Mouse (Mus musculus): ENCODE data around the gene Syngr2. TPM values are rescaled to one million over a fixed set of nuclear protein-coding genes. Genes with fewer than 3 reads are reported as not detected.

Gene Syngr2
- polyA plus RNA-seq, 1 experiment from 2014 or later = 78.7 TPM

- H3K9me3 ChIP-seq (replicated peaks; ENCODE audit: control insufficient read depth, low read length) = no peaks in the 10 kb centered on the region
- no peak overlapping the region for H3K9ac ChIP-seq (ENCODE audit: low read depth, low read length)
- H3K4me2 ChIP-seq = no peak overlapping the region
- H3K36me3 ChIP-seq (ENCODE audit: control insufficient read depth, insufficient read depth, low read length) = peaks cover 24% of the 10 kb centered on the region
- H3K27me3 ChIP-seq (ENCODE audit: control insufficient read depth, insufficient read depth, low read length) = no peaks in the 10 kb centered on the region
- 84% methylated on average over 20 of the region's 20 CpGs for WGBS (ENCODE audit: insufficient replicate concordance)
- no peak for ATAC-seq (replicated peaks; ENCODE audit: insufficient number of reproducible peaks, low FRiP score, low TSS enrichment)
- peaks cover 5% of the 10 kb centered on the region; the same call in 1 of the 2 replicates for H3K4me1 ChIP-seq (ENCODE audit: control insufficient read depth, insufficient read depth, low read length)
- no peak overlapping the region for H3K27ac ChIP-seq (ENCODE audit: low read depth, low read length)
- H3K4me3 ChIP-seq (ENCODE audit: low read depth, low read length) = no peak overlapping the region
Observed at GRCm38 (mm10) chr11:117768725-117769682, 40.5 kb upstream of the Syngr2 start.

DNA sequence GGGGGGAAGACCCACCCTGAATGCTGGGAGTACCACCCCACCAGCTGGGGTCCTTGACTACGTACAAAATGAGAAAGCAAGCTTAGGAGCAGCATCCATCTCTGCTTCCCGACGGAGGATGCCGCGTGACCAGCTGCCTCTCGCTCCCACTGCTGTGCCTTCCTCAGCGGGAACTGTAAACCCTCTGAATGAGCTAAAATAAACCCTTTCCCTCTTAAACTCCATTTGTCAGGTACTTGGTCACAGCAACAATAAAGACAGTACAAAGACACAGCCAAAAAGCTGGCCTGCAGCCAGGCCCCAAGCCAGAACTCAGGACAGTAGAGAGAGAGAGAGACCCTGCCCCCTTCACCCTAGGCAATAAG is 39.8 kb upstream of the Syngr2 start:
- 90% methylated on average over 7 of the region's 7 CpGs for WGBS (ENCODE audit: insufficient replicate concordance)
- no peak overlapping the region for H3K27ac ChIP-seq (ENCODE audit: low read depth, low read length)
- no peak overlapping the region for H3K9ac ChIP-seq (ENCODE audit: low read depth, low read length)
- peaks cover 23% of the 10 kb centered on the region for H3K36me3 ChIP-seq (ENCODE audit: control insufficient read depth, insufficient read depth, low read length)
- no peak overlapping the region for H3K4me2 ChIP-seq
- ATAC-seq (replicated peaks; ENCODE audit: insufficient number of reproducible peaks, low FRiP score, low TSS enrichment) = no peak
- H3K4me3 ChIP-seq (ENCODE audit: low read depth, low read length) = no peak overlapping the region
- no peaks in the 10 kb centered on the region for H3K27me3 ChIP-seq (ENCODE audit: control insufficient read depth, insufficient read depth, low read length)
- peaks cover 5% of the 10 kb centered on the region; the same call in 1 of the 2 replicates for H3K4me1 ChIP-seq (ENCODE audit: control insufficient read depth, insufficient read depth, low read length)
- H3K9me3 ChIP-seq (replicated peaks; ENCODE audit: control insufficient read depth, low read length) = no peaks in the 10 kb centered on the region

GRCm38 (mm10) chr11:117770407-117770806 is 39.1 kb upstream of the Syngr2 start:
- 91% methylated on average over 10 of the region's 10 CpGs for WGBS (ENCODE audit: insufficient replicate concordance)
- peaks cover 19% of the 10 kb centered on the region for H3K36me3 ChIP-seq (ENCODE audit: control insufficient read depth, insufficient read depth, low read length)
- H3K4me2 ChIP-seq = no peak overlapping the region
- H3K27ac ChIP-seq (ENCODE audit: low read depth, low read length) = no peak overlapping the region
- no peaks in the 10 kb centered on the region for H3K9me3 ChIP-seq (replicated peaks; ENCODE audit: control insufficient read depth, low read length)
- H3K4me1 ChIP-seq (ENCODE audit: control insufficient read depth, insufficient read depth, low read length) = peaks cover 5% of the 10 kb centered on the region; the same call in 1 of the 2 replicates
- ATAC-seq (replicated peaks; ENCODE audit: insufficient number of reproducible peaks, low FRiP score, low TSS enrichment) = no peak
- H3K27me3 ChIP-seq (ENCODE audit: control insufficient read depth, insufficient read depth, low read length) = no peaks in the 10 kb centered on the region
- H3K9ac ChIP-seq (ENCODE audit: low read depth, low read length) = no peak overlapping the region
- H3K4me3 ChIP-seq (ENCODE audit: low read depth, low read length) = no peak overlapping the region

DNA sequence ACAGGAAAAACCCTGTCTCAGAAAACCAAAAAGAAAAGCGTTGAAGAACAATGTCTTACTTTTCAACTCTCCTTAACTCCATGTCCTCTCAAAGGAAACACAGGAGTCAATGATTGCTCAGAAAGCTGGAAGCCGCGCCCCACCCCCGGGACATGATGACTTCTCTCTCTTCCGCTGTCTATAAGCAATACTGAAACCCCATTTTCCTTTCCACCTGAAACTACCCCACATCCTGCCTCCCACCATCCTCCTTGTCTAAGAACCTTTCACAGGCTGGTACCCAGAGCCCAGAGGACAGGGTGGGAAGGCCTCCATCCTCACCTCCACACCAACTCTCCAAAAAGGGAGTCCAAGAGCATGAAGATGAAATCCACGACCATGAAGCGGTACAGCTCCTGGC is 37.1 kb upstream of the Syngr2 start:
- H3K9ac ChIP-seq (ENCODE audit: low read depth, low read length) = no peak overlapping the region
- H3K27ac ChIP-seq (ENCODE audit: low read depth, low read length) = no peak overlapping the region
- peaks cover 25% of the 10 kb centered on the region for H3K36me3 ChIP-seq (ENCODE audit: control insufficient read depth, insufficient read depth, low read length)
- H3K4me2 ChIP-seq = no peak overlapping the region
- H3K4me3 ChIP-seq (ENCODE audit: low read depth, low read length) = no peak overlapping the region
- H3K9me3 ChIP-seq (replicated peaks; ENCODE audit: control insufficient read depth, low read length) = no peaks in the 10 kb centered on the region
- ATAC-seq (replicated peaks; ENCODE audit: insufficient number of reproducible peaks, low FRiP score, low TSS enrichment) = no peak
- no peaks in the 10 kb centered on the region for H3K27me3 ChIP-seq (ENCODE audit: control insufficient read depth, insufficient read depth, low read length)
- WGBS (ENCODE audit: insufficient replicate concordance) = 91% methylated on average over 7 of the region's 7 CpGs
- H3K4me1 ChIP-seq (ENCODE audit: control insufficient read depth, insufficient read depth, low read length) = no peaks in the 10 kb centered on the region

- no peaks in the 10 kb centered on the region for H3K27me3 ChIP-seq (ENCODE audit: control insufficient read depth, insufficient read depth, low read length)
- no peak overlapping the region for H3K4me3 ChIP-seq (ENCODE audit: low read depth, low read length)
- 91% methylated on average over 10 of the region's 10 CpGs for WGBS (ENCODE audit: insufficient replicate concordance)
- no peak overlapping the region for H3K27ac ChIP-seq (ENCODE audit: low read depth, low read length)
- no peak overlapping the region for H3K4me2 ChIP-seq
- no peak for ATAC-seq (replicated peaks; ENCODE audit: insufficient number of reproducible peaks, low FRiP score, low TSS enrichment)
- no peak overlapping the region for H3K9ac ChIP-seq (ENCODE audit: low read depth, low read length)
- peaks cover 25% of the 10 kb centered on the region for H3K36me3 ChIP-seq (ENCODE audit: control insufficient read depth, insufficient read depth, low read length)
- H3K4me1 ChIP-seq (ENCODE audit: control insufficient read depth, insufficient read depth, low read length) = peaks cover 14% of the 10 kb centered on the region
- H3K9me3 ChIP-seq (replicated peaks; ENCODE audit: control insufficient read depth, low read length) = no peaks in the 10 kb centered on the region
Observed at GRCm38 (mm10) chr11:117774925-117775324, 34.5 kb upstream of the Syngr2 start.

DNA sequence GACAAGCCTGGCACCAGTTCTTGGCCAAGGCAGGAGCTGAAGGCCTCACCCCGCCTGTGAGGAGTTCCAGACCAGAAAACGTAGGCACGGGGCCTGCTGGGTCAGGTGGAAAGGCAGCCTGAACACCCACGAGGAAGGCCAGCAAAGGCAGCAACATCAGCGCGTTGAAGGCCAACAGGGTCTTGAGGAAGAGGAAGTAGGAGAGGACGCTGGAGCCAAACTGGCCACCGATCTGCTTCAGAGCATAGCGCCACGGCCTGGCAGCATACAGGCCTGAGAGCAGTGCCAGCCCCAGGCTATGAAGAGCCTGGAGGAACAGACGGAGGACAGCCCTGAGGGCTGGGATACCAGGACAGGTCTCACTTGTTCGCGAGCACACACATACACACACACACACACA is 33.9 kb upstream of the Syngr2 start:
- Histone ChIP-seq H3K4me1 (ENCODE audit: control insufficient read depth, insufficient read depth, low read length) (peaks cover 18% of the 10 kb centered on the region), H3K4me3 (ENCODE audit: low read depth, low read length) (no peak overlapping the region), H3K36me3 (ENCODE audit: control insufficient read depth, insufficient read depth, low read length) (peaks cover 25% of the 10 kb centered on the region), H3K4me2 (no peak overlapping the region), H3K9ac (ENCODE audit: low read depth, low read length) (no peak overlapping the region), H3K9me3 (replicated peaks; ENCODE audit: control insufficient read depth, low read length) (no peaks in the 10 kb centered on the region), H3K27me3 (ENCODE audit: control insufficient read depth, insufficient read depth, low read length) (no peaks in the 10 kb centered on the region), H3K27ac (ENCODE audit: low read depth, low read length) (no peak overlapping the region)
- WGBS (ENCODE audit: insufficient replicate concordance) = 87% methylated on average over 13 of the region's 13 CpGs
- ATAC-seq (replicated peaks; ENCODE audit: insufficient number of reproducible peaks, low FRiP score, low TSS enrichment) = no peak

DNA sequence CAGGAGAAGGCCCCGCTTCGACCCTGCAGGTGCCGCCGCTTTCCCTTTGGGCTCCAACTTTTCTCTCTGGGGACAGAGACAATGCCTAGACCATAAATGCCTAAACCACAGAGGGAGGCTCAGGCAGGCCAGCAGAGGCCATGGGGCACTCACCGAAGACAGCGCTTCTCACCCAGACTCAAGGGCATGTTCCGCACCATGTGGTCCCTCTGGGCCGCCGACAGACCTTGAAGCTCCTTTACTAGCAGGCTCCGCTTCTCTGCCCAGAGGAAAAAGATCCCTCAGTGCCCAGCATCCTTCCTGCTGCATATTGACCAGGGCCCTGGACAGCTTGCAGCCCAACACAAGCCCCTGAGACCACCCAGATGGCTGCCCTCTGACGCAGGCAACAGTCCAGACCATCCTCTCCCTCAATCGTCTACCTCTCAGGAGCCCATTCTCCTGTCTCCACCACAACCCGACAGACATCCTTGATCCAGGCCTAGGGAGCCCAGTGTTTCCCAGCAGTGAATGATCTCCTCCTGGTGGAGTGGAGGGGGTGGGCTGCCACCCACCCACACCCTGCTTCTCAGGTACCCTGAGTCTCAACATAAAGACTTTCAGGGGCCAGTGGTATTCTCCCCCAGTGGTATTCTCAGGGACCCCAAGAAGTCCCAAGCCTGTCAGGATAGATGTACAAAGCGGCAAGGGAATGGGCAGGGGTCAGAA is 33.2 kb upstream of the Syngr2 start:
- no peak for ATAC-seq (replicated peaks; ENCODE audit: insufficient number of reproducible peaks, low FRiP score, low TSS enrichment)
- no peaks in the 10 kb centered on the region for H3K9me3 ChIP-seq (replicated peaks; ENCODE audit: control insufficient read depth, low read length)
- peaks cover 22% of the 10 kb centered on the region for H3K36me3 ChIP-seq (ENCODE audit: control insufficient read depth, insufficient read depth, low read length)
- H3K9ac ChIP-seq (ENCODE audit: low read depth, low read length) = no peak overlapping the region
- H3K4me3 ChIP-seq (ENCODE audit: low read depth, low read length) = no peak overlapping the region
- WGBS (ENCODE audit: insufficient replicate concordance) = 92% methylated on average over 14 of the region's 14 CpGs
- H3K27ac ChIP-seq (ENCODE audit: low read depth, low read length) = no peak overlapping the region
- no peak overlapping the region for H3K4me2 ChIP-seq
- H3K27me3 ChIP-seq (ENCODE audit: control insufficient read depth, insufficient read depth, low read length) = no peaks in the 10 kb centered on the region
- peaks cover 25% of the 10 kb centered on the region for H3K4me1 ChIP-seq (ENCODE audit: control insufficient read depth, insufficient read depth, low read length)

- Histone ChIP-seq H3K27me3 (ENCODE audit: control insufficient read depth, insufficient read depth, low read length) (peaks cover 2% of the 10 kb centered on the region; the same call in 1 of the 2 replicates), H3K4me2 (no peak overlapping the region), H3K4me1 (ENCODE audit: control insufficient read depth, insufficient read depth, low read length) (peaks cover 34% of the 10 kb centered on the region), H3K9me3 (replicated peaks; ENCODE audit: control insufficient read depth, low read length) (no peaks in the 10 kb centered on the region), H3K9ac (ENCODE audit: low read depth, low read length) (no peak overlapping the region), H3K36me3 (ENCODE audit: control insufficient read depth, insufficient read depth, low read length) (peaks cover 16% of the 10 kb centered on the region), H3K4me3 (ENCODE audit: low read depth, low read length) (no peak overlapping the region), H3K27ac (ENCODE audit: low read depth, low read length) (no peak overlapping the region)
- ATAC-seq (replicated peaks; ENCODE audit: insufficient number of reproducible peaks, low FRiP score, low TSS enrichment) = no peak
- WGBS (ENCODE audit: insufficient replicate concordance) = 94% methylated on average over 5 of the region's 5 CpGs
Observed at GRCm38 (mm10) chr11:117777111-117777510, 32.4 kb upstream of the Syngr2 start.
